Mouse (Mus musculus) kidney, postnatal 0 days (tissue): ENCODE measurements at regions not wholly inside any gene's neighbourhood (a gene's known extent, or its start where the extent isn't known, plus 50 kb on each side); places are given as distances from the start of the nearest gene placed in this dataset.

Experiments
- ATAC-seq: fragments of 200-750 bp; cut with Nextera tagmentation; replicated peaks from 2 replicates; pipeline ENCODE4 v1.8.0; 2017; ENCODE audit warnings: low read depth, moderate number of reproducible peaks, moderate TSS enrichment, moderate library complexity; ENCODE audit not compliant: low FRiP score
- DNase-seq: peaks from one replicate; pipeline ENCODE4 v3.0.0-alpha.2; 2016; ENCODE audit warnings: low spot score
- H3K27ac ChIP-seq: fragments of 300-500 bp; sonication (generic); 2 replicates; pipeline ENCODE4 v1.5.1; 2014; ENCODE audit warnings: mild to moderate bottlenecking
- H3K27me3 ChIP-seq: fragments of 300-500 bp; sonication (generic); 2 replicates; pipeline ENCODE4 v1.6.1; 2014; ENCODE audit warnings: low read length, mixed read lengths; ENCODE audit not compliant: insufficient read depth
- H3K36me3 ChIP-seq: fragments of 300-500 bp; sonication (generic); 2 replicates; pipeline ENCODE4 v1.6.1; 2014; ENCODE audit warnings: low read length, mixed read lengths; ENCODE audit not compliant: insufficient read depth
- H3K4me1 ChIP-seq: fragments of 300-500 bp; sonication (generic); replicated peaks from 2 replicates; pipeline ENCODE4 v1.6.1; 2014; ENCODE audit warnings: antibody characterized with exemption, low read length, mixed read lengths; ENCODE audit not compliant: insufficient read depth
- H3K4me2 ChIP-seq: fragments of 300-500 bp; sonication (generic); 2 replicates; pipeline ENCODE4 v1.6.1; 2014; ENCODE audit warnings: mild to moderate bottlenecking, low read length, moderate library complexity, mixed read lengths
- H3K4me3 ChIP-seq: fragments of 300-500 bp; sonication (generic); replicated peaks from 2 replicates; pipeline ENCODE4 v1.5.1; 2014; ENCODE audit warnings: low read depth, low read length
- H3K9ac ChIP-seq: fragments of 300-500 bp; sonication (generic); 2 replicates; pipeline ENCODE4 v1.6.1; 2014; ENCODE audit warnings: low read depth, low read length
- H3K9me3 ChIP-seq: fragments of 300-500 bp; sonication (generic); replicated peaks from 2 replicates; pipeline ENCODE4 v1.6.1; 2016; ENCODE audit warnings: low read length, inconsistent platforms, mixed read lengths
- CTCF ChIP-seq: IDR thresholded peaks from 2 replicates; pipeline ENCODE4 v1.5.1; 2016; ENCODE audit warnings: antibody characterized with exemption, low read depth, mild to moderate bottlenecking, moderate library complexity
- WGBS: fragments of 180-500 bp; shearing (Covaris S2); extraction: QIAGEN DNeasy Blood & Tissue Kit; methylation state at CpG from one replicate; pipeline ENCODE4 v1.1.7; 2014; 5-methylcytosine and 5-hydroxymethylcytosine counted together

- DNase-seq: no peak
- H3K27me3 ChIP-seq: no peaks in the 10 kb centered on the region
- H3K36me3 ChIP-seq: no peaks in the 10 kb centered on the region
- H3K4me2 ChIP-seq: no peak overlapping the region
- H3K4me3 ChIP-seq: no peak overlapping the region
- no peak overlapping the region for H3K27ac ChIP-seq
- no peak overlapping the region for H3K9ac ChIP-seq
- no peak for ATAC-seq
- TF ChIP-seq CTCF: no peak
- WGBS: 96% methylated on average over 2 of the region's 2 CpGs
- no peaks in the 10 kb centered on the region for H3K4me1 ChIP-seq
- no peaks in the 10 kb centered on the region; the same call in 1 of the 2 replicates for H3K9me3 ChIP-seq
Observed at GRCm38 (mm10) chr3:59423621-59424020, 79.4 kb upstream of the Igsf10 start.

- H3K27ac ChIP-seq: no peak overlapping the region
- no peak for TF ChIP-seq CTCF
- ATAC-seq: no peak
- H3K9me3 ChIP-seq: no peaks in the 10 kb centered on the region
- H3K9ac ChIP-seq: no peak overlapping the region
- H3K4me2 ChIP-seq: no peak overlapping the region
- no peaks in the 10 kb centered on the region for H3K27me3 ChIP-seq
- WGBS: 71% methylated on average over 1 of the region's 1 CpGs
- no peaks in the 10 kb centered on the region for H3K4me1 ChIP-seq
- H3K36me3 ChIP-seq: no peaks in the 10 kb centered on the region
- DNase-seq: no peak
- no peak overlapping the region for H3K4me3 ChIP-seq
Observed at GRCm38 (mm10) chr3:59409131-59409530, 64.9 kb upstream of the Igsf10 start.

- Histone ChIP-seq H3K4me2 (no peak overlapping the region), H3K4me3 (no peak overlapping the region), H3K9ac (no peak overlapping the region), H3K4me1 (no peaks in the 10 kb centered on the region), H3K27ac (no peak overlapping the region), H3K9me3 (no peaks in the 10 kb centered on the region), H3K36me3 (no peaks in the 10 kb centered on the region), H3K27me3 (no peaks in the 10 kb centered on the region)
- DNase-seq (no peak), ATAC-seq (no peak)
- TF ChIP-seq CTCF: no peak
- 88% methylated on average over 3 of the region's 3 CpGs for WGBS
Observed at GRCm38 (mm10) chr3:59406035-59406434, 61.8 kb upstream of the Igsf10 start.

GRCm38 (mm10) chr3:59401856-59402255, 57.7 kb upstream of the Igsf10 start:
- TF ChIP-seq CTCF: no peak
- no peak overlapping the region for H3K4me2 ChIP-seq
- peak; percentile 75 for DNase-seq
- H3K9ac ChIP-seq: no peak overlapping the region
- ATAC-seq: peak; percentile 74; the same call in 1 of the 2 replicates
- H3K9me3 ChIP-seq: no peaks in the 10 kb centered on the region
- 60% methylated on average over 5 of the region's 5 CpGs for WGBS
- H3K36me3 ChIP-seq: no peaks in the 10 kb centered on the region
- no peak overlapping the region for H3K4me3 ChIP-seq
- no peaks in the 10 kb centered on the region for H3K27me3 ChIP-seq
- H3K27ac ChIP-seq: no peak overlapping the region
- no peaks in the 10 kb centered on the region for H3K4me1 ChIP-seq

GRCm38 (mm10) chr3:59401425-59401824, 57.2 kb upstream of the Igsf10 start:
- H3K9me3 ChIP-seq: no peaks in the 10 kb centered on the region
- ATAC-seq (no peak), DNase-seq (no peak)
- H3K4me1 ChIP-seq: no peaks in the 10 kb centered on the region
- H3K36me3 ChIP-seq: no peaks in the 10 kb centered on the region
- H3K27ac ChIP-seq: no peak overlapping the region
- H3K9ac ChIP-seq: no peak overlapping the region
- no peaks in the 10 kb centered on the region for H3K27me3 ChIP-seq
- WGBS: 77% methylated on average over 4 of the region's 4 CpGs
- no peak for TF ChIP-seq CTCF
- no peak overlapping the region for H3K4me2 ChIP-seq
- no peak overlapping the region for H3K4me3 ChIP-seq
